ENCODE assay signal across 13 mouse cellular contexts in genomic region chr7:4513829-4514712, GRCm38 (mm10). TPM values are rescaled to one million over a fixed set of nuclear protein-coding genes. Genes with fewer than 3 reads are reported as not detected.
A peak's percentile ranks its signal among the peaks of the same experiment; 100 is the strongest.
DNase-seq lines count a peak whose midpoint lies in the region; ATAC-seq and TF ChIP-seq lines count a peak whose summit lies in the region.
"Had no signal": no experiment of that assay in that cellular context is flagged by ENCODE, and none has a peak within 500 bp of the region (broad histone marks: within the 10 kb centered on the region; RNA-seq: fewer than 3 reads in every experiment).

No protein-coding gene starts in this region.

- H3K9me3 ChIP-seq in hindbrain, embryonic 13.5 days, result no peaks in the 10 kb centered on the region
- no peaks in the 10 kb centered on the region for H3K9me3 ChIP-seq in hindbrain, embryonic 11.5 days (ENCODE audit: control insufficient read depth, low read length)
- H3K9me3 ChIP-seq in heart, postnatal 0 days (replicated peaks; ENCODE audit: control insufficient read depth, low read length), result no peaks in the 10 kb centered on the region
- no peaks in the 10 kb centered on the region for H3K9me3 ChIP-seq in stomach, postnatal 0 days (ENCODE audit: control insufficient read depth, low read length)
- H3K9me3 ChIP-seq: forebrain, embryonic 13.5 days; hindbrain, embryonic 15.5 days; lung, embryonic 15.5 days; neural tube, embryonic 12.5 days had no signal

- TF ChIP-seq CTCF in heart, postnatal 0 days (IDR thresholded peaks at IDR 0.05; ENCODE audit: low read depth), result 0 out of 2 replicates have a peak, but pooled peaks have one; percentile 23
- TF ChIP-seq CTCF in stomach, postnatal 0 days (IDR thresholded peaks at IDR 0.05; ENCODE audit: low read depth), result peak; percentile 18; the same call in 1 of the 2 replicates

- no peak overlapping the region for H3K27ac ChIP-seq in hindbrain, embryonic 13.5 days
- no peak overlapping the region for H3K27ac ChIP-seq in hindbrain, embryonic 11.5 days (ENCODE audit: low read depth, low read length)
- peak overlapping the region; percentile 89 for H3K27ac ChIP-seq in heart, postnatal 0 days (ENCODE audit: low read depth)
- H3K27ac ChIP-seq in stomach, postnatal 0 days (replicated peaks), result peak overlapping the region; percentile 59
- H3K27ac ChIP-seq: forebrain, embryonic 13.5 days; hindbrain, embryonic 15.5 days; lung, embryonic 15.5 days; neural tube, embryonic 12.5 days had no signal

- no peak for DNase-seq in hindbrain, embryonic 11.5 days (ENCODE audit: low spot score)
- DNase-seq in ovary, adult 18-20 months (ENCODE audit: low spot score), result peak; percentile 46
- no peak for DNase-seq in ovary, postnatal 36 days (ENCODE audit: low spot score)
- peak; percentile 37 for DNase-seq in heart, postnatal 0 days (ENCODE audit: low spot score)
- DNase-seq in stomach, postnatal 0 days (ENCODE audit: low spot score), result no peak
- no peak for DNase-seq in urinary bladder, postnatal 25 days (ENCODE audit: low spot score)
- no peak for DNase-seq in adrenal gland, adult 18-20 months (ENCODE audit: low spot score in 2 of 2)
- DNase-seq: layer of hippocampus, postnatal 36 days had no signal

- no peak overlapping the region for H3K4me3 ChIP-seq in hindbrain, embryonic 13.5 days
- no peak overlapping the region for H3K4me3 ChIP-seq in hindbrain, embryonic 11.5 days (ENCODE audit: low read depth, low read length)
- no peak overlapping the region for H3K4me3 ChIP-seq in heart, postnatal 0 days (ENCODE audit: low read depth, low read length)
- H3K4me3 ChIP-seq in stomach, postnatal 0 days (ENCODE audit: low read depth, low read length), result no peak overlapping the region
- H3K4me3 ChIP-seq: forebrain, embryonic 13.5 days; hindbrain, embryonic 15.5 days; lung, embryonic 15.5 days; neural tube, embryonic 12.5 days had no signal

- peak overlapping the region; percentile 51; the same call in 1 of the 2 replicates for H3K9ac ChIP-seq in hindbrain, embryonic 13.5 days
- no peak overlapping the region for H3K9ac ChIP-seq in hindbrain, embryonic 11.5 days (ENCODE audit: low read depth, low read length)
- peak overlapping the region; percentile 32; the same call in 1 of the 2 replicates for H3K9ac ChIP-seq in heart, postnatal 0 days (replicated peaks; ENCODE audit: low read depth, low read length)
- 0 out of 2 replicates have a peak overlapping the region, but pooled peaks have one; percentile 9 for H3K9ac ChIP-seq in stomach, postnatal 0 days (ENCODE audit: low read length)
- H3K9ac ChIP-seq: forebrain, embryonic 13.5 days; hindbrain, embryonic 15.5 days; lung, embryonic 15.5 days; neural tube, embryonic 12.5 days had no signal

- TF ChIP-seq EP300 in heart, postnatal 0 days (IDR thresholded peaks at IDR 0.05; ENCODE audit: low read depth), result no peak
- TF ChIP-seq EP300 in stomach, postnatal 0 days (optimal IDR thresholded peaks at IDR 0.05), result no peak

- H3K27me3 ChIP-seq in hindbrain, embryonic 13.5 days, result peaks cover 2% of the 10 kb centered on the region; the same call in 1 of the 2 replicates
- no peaks in the 10 kb centered on the region for H3K27me3 ChIP-seq in hindbrain, embryonic 11.5 days (ENCODE audit: control insufficient read depth, insufficient read depth, low read length)
- H3K27me3 ChIP-seq in heart, postnatal 0 days (ENCODE audit: control insufficient read depth, insufficient read depth, low read length), result no peaks in the 10 kb centered on the region
- no peaks in the 10 kb centered on the region for H3K27me3 ChIP-seq in stomach, postnatal 0 days (ENCODE audit: control insufficient read depth, insufficient read depth, low read length)
- H3K27me3 ChIP-seq: forebrain, embryonic 13.5 days; hindbrain, embryonic 15.5 days; lung, embryonic 15.5 days; neural tube, embryonic 12.5 days had no signal

- no peaks in the 10 kb centered on the region for H3K36me3 ChIP-seq in hindbrain, embryonic 13.5 days
- H3K36me3 ChIP-seq in hindbrain, embryonic 11.5 days (ENCODE audit: control insufficient read depth, insufficient read depth, low read length), result no peaks in the 10 kb centered on the region
- H3K36me3 ChIP-seq in heart, postnatal 0 days (replicated peaks; ENCODE audit: control insufficient read depth, insufficient read depth, low read length), result peaks cover 12% of the 10 kb centered on the region; the same call in 1 of the 2 replicates
- H3K36me3 ChIP-seq in stomach, postnatal 0 days (ENCODE audit: control insufficient read depth, insufficient read depth, low read length), result no peaks in the 10 kb centered on the region
- H3K36me3 ChIP-seq: hindbrain, embryonic 15.5 days; lung, embryonic 15.5 days; neural tube, embryonic 12.5 days had no signal

- 61% methylated on average over 6 of the region's 6 CpGs for WGBS in hindbrain, embryonic 13.5 days
- 72% methylated on average over 6 of the region's 6 CpGs for WGBS in hindbrain, embryonic 11.5 days
- 27% methylated on average over 6 of the region's 6 CpGs for WGBS in heart, postnatal 0 days
- WGBS in stomach, postnatal 0 days, result 42% methylated on average over 6 of the region's 6 CpGs

- H3K4me2 ChIP-seq in hindbrain, embryonic 13.5 days, result no peak overlapping the region
- no peak overlapping the region for H3K4me2 ChIP-seq in hindbrain, embryonic 11.5 days (replicated peaks; ENCODE audit: low read depth, low read length)
- H3K4me2 ChIP-seq in heart, postnatal 0 days (ENCODE audit: low read depth, low read length), result peak overlapping the region; percentile 24
- H3K4me2 ChIP-seq in stomach, postnatal 0 days (replicated peaks; ENCODE audit: low read depth), result no peak overlapping the region
- H3K4me2 ChIP-seq: forebrain, embryonic 13.5 days; hindbrain, embryonic 15.5 days; lung, embryonic 15.5 days; neural tube, embryonic 12.5 days had no signal

- peaks cover 13% of the 10 kb centered on the region for H3K4me1 ChIP-seq in hindbrain, embryonic 13.5 days (replicated peaks)
- H3K4me1 ChIP-seq in hindbrain, embryonic 11.5 days (replicated peaks; ENCODE audit: control insufficient read depth, insufficient read depth, low read length), result 0 out of 2 replicates have a peak, but pooled peaks cover 2% of the 10 kb centered on the region
- peaks cover 75% of the 10 kb centered on the region for H3K4me1 ChIP-seq in heart, postnatal 0 days (ENCODE audit: control insufficient read depth, insufficient read depth)
- no peaks in the 10 kb centered on the region for H3K4me1 ChIP-seq in stomach, postnatal 0 days (replicated peaks; ENCODE audit: control insufficient read depth, insufficient read depth)
- H3K4me1 ChIP-seq: hindbrain, embryonic 15.5 days had no signal

- 0 out of 2 replicates have a peak, but pooled peaks have one; percentile 15 for ATAC-seq in hindbrain, embryonic 13.5 days (ENCODE audit: low FRiP score)
- ATAC-seq in hindbrain, embryonic 11.5 days (ENCODE audit: low FRiP score), result no peak
- ATAC-seq in heart, postnatal 0 days (ENCODE audit: insufficient read depth, low read depth), result no peak
- ATAC-seq in stomach, postnatal 0 days (ENCODE audit: low FRiP score, low TSS enrichment), result no peak
- ATAC-seq: forebrain, embryonic 13.5 days had no signal

RNA-seq across cellular contexts. Expression of gene Tnnt1, which starts 2.1 kb away (rescaled TPM):
- 7.4 and 7.5 TPM in 2 replicates for polyA plus RNA-seq in hindbrain, embryonic 13.5 days (2015; fragmentation: Nextera tagmentation; extraction: Ambion mirVana)
- polyA plus RNA-seq in hindbrain, embryonic 11.5 days (2014; fragmentation: Nextera tagmentation; extraction: Ambion mirVana), result 18.1 and 27.4 TPM in 2 replicates
- 27.4 and 28.3 TPM in 2 replicates for total RNA-seq in heart, postnatal 0 days (2014; rRNA removed; ENCODE audit: low replicate concordance)
- 93.7 and 106 TPM in 2 replicates for polyA plus RNA-seq in heart, postnatal 0 days (2015; fragmentation: Nextera tagmentation; extraction: Ambion mirVana)
- polyA plus RNA-seq in stomach, postnatal 0 days (2015; fragmentation: Nextera tagmentation; extraction: Ambion mirVana), result 15.5 and 16.5 TPM in 2 replicates
- total RNA-seq in adrenal gland, adult 18-20 months (2021), result 1 to 10 TPM in 1 of 2 experiments, under 1 TPM in 1; 0.50 to 1.4 TPM

RNA-seq across cellular contexts. Expression of gene Tnni3, which starts 10.0 kb away (rescaled TPM):
- polyA plus RNA-seq in hindbrain, embryonic 13.5 days (2015; fragmentation: Nextera tagmentation; extraction: Ambion mirVana), result 3.8 and 3.9 TPM in 2 replicates
- 1.8 and 2.5 TPM in 2 replicates for polyA plus RNA-seq in hindbrain, embryonic 11.5 days (2014; fragmentation: Nextera tagmentation; extraction: Ambion mirVana)
- 4,764 and 5,473 TPM in 2 replicates for total RNA-seq in heart, postnatal 0 days (2014; rRNA removed; ENCODE audit: low replicate concordance)
- polyA plus RNA-seq in heart, postnatal 0 days (2015; fragmentation: Nextera tagmentation; extraction: Ambion mirVana), result 8,811 and 8,917 TPM in 2 replicates
- polyA plus RNA-seq in stomach, postnatal 0 days (2015; fragmentation: Nextera tagmentation; extraction: Ambion mirVana), result 24.4 and 30.4 TPM in 2 replicates
- total RNA-seq in adrenal gland, adult 18-20 months (2021), result under 1 TPM in 1 of 2 experiments, not detected in 1; 0.66 TPM

RNA-seq across cellular contexts. Expression of gene Ppp1r12c, which starts 12.6 kb away (rescaled TPM):
- 39.6 and 49.7 TPM in 2 replicates for polyA plus RNA-seq in hindbrain, embryonic 13.5 days (2015; fragmentation: Nextera tagmentation; extraction: Ambion mirVana)
- polyA plus RNA-seq in hindbrain, embryonic 11.5 days (2014; fragmentation: Nextera tagmentation; extraction: Ambion mirVana), result 38.8 and 44.0 TPM in 2 replicates
- 89.1 and 105 TPM in 2 replicates for total RNA-seq in heart, postnatal 0 days (2014; rRNA removed; ENCODE audit: low replicate concordance)
- polyA plus RNA-seq in heart, postnatal 0 days (2015; fragmentation: Nextera tagmentation; extraction: Ambion mirVana), result 22.5 and 24.2 TPM in 2 replicates
- polyA plus RNA-seq in stomach, postnatal 0 days (2015; fragmentation: Nextera tagmentation; extraction: Ambion mirVana), result 39.5 and 44.4 TPM in 2 replicates
- total RNA-seq in adrenal gland, adult 18-20 months (2021), result 10 to 100 TPM; 95.9 to 96.6 TPM

RNA-seq across cellular contexts. Expression of gene Dnaaf3, which starts 18.2 kb away (rescaled TPM):
- 2.0 and 2.8 TPM in 2 replicates for polyA plus RNA-seq in hindbrain, embryonic 13.5 days (2015; fragmentation: Nextera tagmentation; extraction: Ambion mirVana)
- polyA plus RNA-seq in hindbrain, embryonic 11.5 days (2014; fragmentation: Nextera tagmentation; extraction: Ambion mirVana), result 1.2 and 1.3 TPM in 2 replicates
- 0.11 and 2.6 TPM in 2 replicates for total RNA-seq in heart, postnatal 0 days (2014; rRNA removed; ENCODE audit: low replicate concordance)
- 0.60 and 0.63 TPM in 2 replicates for polyA plus RNA-seq in heart, postnatal 0 days (2015; fragmentation: Nextera tagmentation; extraction: Ambion mirVana)
- 0.89 and 0.98 TPM in 2 replicates for polyA plus RNA-seq in stomach, postnatal 0 days (2015; fragmentation: Nextera tagmentation; extraction: Ambion mirVana)
- 1 to 10 TPM in 1 of 2 experiments, under 1 TPM in 1; 0.51 to 1.2 TPM for total RNA-seq in adrenal gland, adult 18-20 months (2021)

RNA-seq across cellular contexts. Expression of gene Syt5, which starts 33.3 kb away (rescaled TPM):
- polyA plus RNA-seq in hindbrain, embryonic 13.5 days (2015; fragmentation: Nextera tagmentation; extraction: Ambion mirVana), result 78.7 and 82.6 TPM in 2 replicates
- 14.3 and 15.2 TPM in 2 replicates for polyA plus RNA-seq in hindbrain, embryonic 11.5 days (2014; fragmentation: Nextera tagmentation; extraction: Ambion mirVana)
- 0.23 and 1.4 TPM in 2 replicates for total RNA-seq in heart, postnatal 0 days (2014; rRNA removed; ENCODE audit: low replicate concordance)
- 0.70 and 0.92 TPM in 2 replicates for polyA plus RNA-seq in heart, postnatal 0 days (2015; fragmentation: Nextera tagmentation; extraction: Ambion mirVana)
- 6.7 and 7.2 TPM in 2 replicates for polyA plus RNA-seq in stomach, postnatal 0 days (2015; fragmentation: Nextera tagmentation; extraction: Ambion mirVana)
- 1 to 10 TPM; 7.0 to 7.5 TPM for total RNA-seq in adrenal gland, adult 18-20 months (2021)

Comparison
In these comparisons a context has a peak if more than half of its experiments do, and no peak if none do; other contexts are left out.
1. DNase-seq: peak in ovary, adult 18-20 months (single experiment) and heart, postnatal 0 days (single experiment); none in hindbrain, embryonic 11.5 days (single experiment), ovary, postnatal 36 days (single experiment), stomach, postnatal 0 days (single experiment), urinary bladder, postnatal 25 days (single experiment) and adrenal gland, adult 18-20 months (0 of 2).
2. H3K27ac ChIP-seq: peak in heart, postnatal 0 days (single experiment) and stomach, postnatal 0 days (single experiment); none in hindbrain, embryonic 13.5 days (single experiment) and hindbrain, embryonic 11.5 days (single experiment).
3. RNA of gene Tnni3, which starts 10.0 kb away (polyA plus RNA-seq): 8,811 to 8,917 TPM in heart, postnatal 0 days; 24.4 to 30.4 TPM in stomach, postnatal 0 days, 3.8 to 3.9 TPM in hindbrain, embryonic 13.5 days and 1.8 to 2.5 TPM in hindbrain, embryonic 11.5 days; every median in the first group is over 100 times any median in the second.